Mouse (Mus musculus): ENCODE measurements around the gene Rit1. TPM values are rescaled to one million over a fixed set of nuclear protein-coding genes. Genes with fewer than 3 reads are reported as not detected.
A peak's percentile ranks its signal among the peaks of the same experiment; 100 is the strongest.

The Rit1 gene
- polyA plus RNA-seq (2015; fragmentation: Nextera tagmentation; extraction: Ambion mirVana): 34.4 and 36.3 TPM in 2 replicates

DNA sequence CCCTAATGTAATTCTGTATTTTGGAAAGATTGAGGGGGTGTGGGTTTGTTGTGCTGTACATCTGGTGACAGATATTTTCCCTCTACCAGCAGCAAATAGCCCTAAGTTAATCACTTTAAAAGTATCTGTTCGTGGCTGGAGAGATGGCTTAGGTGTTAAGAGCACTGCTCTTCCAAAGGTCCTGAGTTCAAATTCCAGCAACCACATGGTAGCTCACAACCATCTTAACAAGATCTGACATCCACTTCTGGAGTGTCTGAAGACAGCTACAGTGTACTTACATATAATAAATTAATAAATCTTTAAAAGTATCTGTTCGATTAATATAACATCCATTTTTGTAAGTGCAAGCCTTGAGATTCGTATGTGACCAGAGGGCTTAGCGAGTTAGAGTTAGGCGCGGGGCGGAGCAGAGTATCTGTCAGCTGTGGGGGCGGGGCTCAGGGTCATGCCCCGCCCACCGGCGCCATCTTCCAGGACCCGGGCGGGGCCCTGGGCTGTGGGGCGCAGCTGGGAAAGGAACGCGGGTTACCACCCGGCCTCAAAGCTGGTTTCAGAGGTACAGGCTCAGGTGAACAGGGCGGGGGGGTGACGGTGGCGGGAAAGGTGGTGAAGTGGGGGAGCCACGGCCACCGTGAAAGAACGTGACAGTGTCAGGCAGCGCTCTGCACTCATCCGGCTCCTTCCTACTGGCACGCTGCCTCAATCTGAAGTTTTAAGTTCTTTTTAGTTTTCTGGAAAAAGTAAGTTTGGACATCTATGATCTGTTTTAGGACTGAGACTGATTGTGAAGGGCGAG is at the start of gene Rit1:
Rit1 (plus strand) TSS at position 440 of the 799 bp plus-strand sequence.
- Histone ChIP-seq H3K27ac (peak within 1 kb of the TSS; percentile 94), H3K27me3 (no peaks in the 10 kb centered on the region), H3K9me3 (replicated peaks) (no peaks in the 10 kb centered on the region), H3K9ac (peak within 1 kb of the TSS; percentile 84), H3K4me2 (peak within 1 kb of the TSS; percentile 86), H3K4me1 (replicated peaks) (peaks cover 25% of the 10 kb centered on the region), H3K36me3 (peaks cover 54% of the 10 kb centered on the region), H3K4me3 (replicated peaks) (peak within 1 kb of the TSS; percentile 74)
- peak; percentile 82 for DNase-seq
- peak; percentile 94 for ATAC-seq (ENCODE audit: low read depth)
- 1% methylated on average over 27 of the region's 27 CpGs for WGBS (ENCODE audit: insufficient replicate concordance)

DNA sequence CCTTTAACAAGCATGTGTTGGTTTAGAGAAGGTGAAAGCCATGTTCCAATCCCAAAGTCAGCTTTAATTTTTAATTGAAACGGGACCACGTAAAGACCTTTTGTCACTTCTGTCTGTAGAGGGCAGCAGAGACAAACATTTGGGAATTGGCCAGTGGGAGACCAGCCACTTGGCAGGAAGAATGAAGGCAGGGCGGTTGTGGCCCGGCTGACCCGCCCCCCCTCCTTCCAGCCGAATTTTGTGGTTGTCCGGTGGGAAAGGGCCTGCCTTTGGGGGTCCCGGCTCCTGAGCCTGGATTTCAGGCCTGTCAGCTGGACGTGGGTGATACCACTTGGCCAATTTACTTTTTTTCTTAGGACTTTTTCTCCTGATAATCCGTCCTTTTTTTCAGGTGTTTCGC is 39.2 kb upstream of the Rit1 start:
- ATAC-seq (ENCODE audit: low read depth): no peak
- no peaks in the 10 kb centered on the region for H3K9me3 ChIP-seq (replicated peaks)
- H3K4me3 ChIP-seq (replicated peaks): peak overlapping the region; percentile 35
- DNase-seq: peak; percentile 65
- no peaks in the 10 kb centered on the region for H3K27me3 ChIP-seq
- WGBS (ENCODE audit: insufficient replicate concordance): 8% methylated on average over 11 of the region's 11 CpGs
- peak overlapping the region; percentile 60 for H3K4me2 ChIP-seq
- peaks cover 4% of the 10 kb centered on the region for H3K4me1 ChIP-seq (replicated peaks)
- no peak overlapping the region for H3K27ac ChIP-seq
- peak overlapping the region; percentile 52; the same call in 1 of the 2 replicates for H3K9ac ChIP-seq
- H3K36me3 ChIP-seq: no peaks in the 10 kb centered on the region

DNA sequence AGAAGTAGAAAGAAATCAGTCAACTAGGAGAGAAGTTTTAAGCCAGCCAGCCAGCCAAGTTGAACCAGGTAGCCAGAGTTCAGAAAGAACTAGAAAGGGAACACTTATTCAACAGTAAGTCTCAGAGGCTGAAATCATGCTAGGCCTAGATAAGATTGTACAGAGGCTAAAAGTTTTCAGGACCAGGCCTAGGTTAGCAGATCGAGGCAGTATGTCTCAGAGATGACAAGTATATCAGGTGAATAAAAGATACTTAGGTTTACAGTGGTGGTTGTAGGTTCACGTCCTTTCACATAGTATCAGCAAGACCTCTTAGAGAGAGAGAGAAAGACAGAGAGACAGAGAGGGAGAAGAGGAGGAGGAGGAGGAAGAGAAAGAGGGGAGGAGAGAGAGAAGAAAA is 32.8 kb upstream of the Rit1 start:
- Histone ChIP-seq H3K9me3 (replicated peaks) (no peaks in the 10 kb centered on the region), H3K36me3 (peaks cover 13% of the 10 kb centered on the region), H3K27me3 (no peaks in the 10 kb centered on the region), H3K4me1 (replicated peaks) (peaks cover 33% of the 10 kb centered on the region), H3K4me3 (replicated peaks) (no peak overlapping the region), H3K27ac (peak overlapping the region; percentile 19; the same call in 1 of the 2 replicates), H3K9ac (no peak overlapping the region), H3K4me2 (no peak overlapping the region)
- DNase-seq (no peak), ATAC-seq (ENCODE audit: low read depth) (no peak)
- 50% methylated on average over 2 of the region's 2 CpGs for WGBS (ENCODE audit: insufficient replicate concordance)

DNA sequence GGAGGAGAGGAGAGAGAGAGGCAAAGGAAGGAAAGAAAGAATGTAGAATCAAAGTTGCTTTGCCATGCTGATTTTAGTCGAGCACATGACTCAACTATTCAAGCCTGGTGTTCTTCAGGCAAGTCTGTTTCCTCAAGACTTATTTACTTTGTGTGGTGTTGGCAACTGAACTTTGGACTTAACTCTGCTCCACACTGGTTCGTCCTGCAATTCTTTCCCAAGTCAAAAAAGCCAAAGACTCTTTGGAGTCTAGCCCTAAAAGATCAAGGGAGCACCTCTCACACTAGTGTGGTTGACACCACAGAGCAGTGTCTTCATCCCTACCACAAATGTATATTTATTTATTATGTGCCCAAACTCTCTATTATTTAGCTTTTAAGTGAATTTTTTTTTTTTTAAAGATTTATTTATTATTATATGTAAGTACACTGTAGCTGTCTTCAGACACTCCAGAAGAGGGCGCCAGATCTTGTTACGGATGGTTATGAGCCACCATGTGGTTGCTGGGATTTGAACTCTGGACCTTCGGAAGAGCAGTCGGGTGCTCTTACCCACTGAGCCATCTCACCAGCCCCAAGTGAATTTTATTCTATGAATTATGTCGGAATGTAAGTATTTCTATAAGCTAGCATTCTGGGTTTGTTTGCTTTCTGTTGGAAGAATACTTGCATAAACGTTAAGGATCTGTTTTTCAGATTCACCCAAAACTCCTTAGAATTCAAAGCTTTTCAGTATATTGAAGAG is 32.2 kb upstream of the Rit1 start:
- Histone ChIP-seq H3K36me3 (peaks cover 19% of the 10 kb centered on the region), H3K27ac (peak overlapping the region; percentile 82), H3K4me3 (replicated peaks) (peak overlapping the region; percentile 84), H3K4me1 (replicated peaks) (peaks cover 33% of the 10 kb centered on the region), H3K4me2 (peak overlapping the region; percentile 75), H3K9ac (peak overlapping the region; percentile 72), H3K27me3 (no peaks in the 10 kb centered on the region), H3K9me3 (replicated peaks) (no peaks in the 10 kb centered on the region)
- no peak for DNase-seq
- no peak for ATAC-seq (ENCODE audit: low read depth)
- 42% methylated on average over 8 of the region's 8 CpGs for WGBS (ENCODE audit: insufficient replicate concordance)

DNA sequence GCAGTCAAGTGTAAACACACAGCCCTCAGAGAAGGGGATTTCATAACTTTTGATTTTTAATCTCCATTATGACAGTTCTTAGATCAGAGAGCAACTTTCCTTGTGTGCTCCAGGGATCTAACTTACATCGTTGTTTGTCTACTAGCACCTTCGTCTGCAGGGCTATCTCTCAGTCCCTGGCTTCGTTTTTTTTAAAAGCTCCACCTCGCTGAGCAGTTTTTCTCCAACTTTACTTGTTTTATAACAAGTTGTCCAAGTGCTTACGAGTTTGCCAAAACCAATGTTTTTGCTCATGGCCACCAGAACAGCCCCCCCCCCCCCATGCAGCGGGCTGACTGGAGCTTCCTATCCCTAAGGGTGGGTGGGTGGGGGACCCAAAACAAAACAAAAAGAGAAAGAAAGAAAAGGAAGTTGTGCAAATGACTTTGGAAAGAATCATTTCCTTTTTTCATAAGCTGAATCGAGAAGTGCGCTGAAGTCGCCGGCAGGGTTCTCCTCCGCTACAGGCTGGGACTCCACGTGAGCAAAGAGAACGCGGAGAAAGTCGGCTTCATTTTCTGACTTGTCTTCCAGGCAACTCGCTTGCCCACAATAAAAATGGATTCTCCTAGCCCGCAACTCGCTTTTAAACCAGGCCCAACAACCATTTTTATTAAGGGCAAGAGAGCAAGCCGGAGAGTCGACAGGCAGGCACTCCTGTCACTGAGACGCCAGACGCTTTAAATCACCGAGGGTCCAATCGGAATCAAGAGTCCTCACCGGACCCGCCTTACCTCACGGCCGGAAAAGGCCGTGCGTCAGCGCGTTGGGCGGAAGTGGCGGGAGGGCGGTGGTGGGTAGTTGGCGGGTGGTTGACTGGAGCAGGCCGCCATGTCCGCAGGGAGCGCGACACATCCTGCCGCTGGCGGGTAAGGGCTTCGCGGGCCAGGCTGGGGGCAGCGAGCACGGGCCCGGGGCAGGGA is 31.4 kb upstream of the Rit1 start, which contains the start of gene Khdc4:
Khdc4 (plus strand) TSS at position 824 of the 962 bp plus-strand sequence.
- DNase-seq (peak; percentile 95), ATAC-seq (ENCODE audit: low read depth) (peak; percentile 98)
- Histone ChIP-seq H3K9me3 (replicated peaks) (no peaks in the 10 kb centered on the region), H3K36me3 (peaks cover 27% of the 10 kb centered on the region), H3K27ac (peak within 1 kb of the TSS; percentile 89), H3K4me1 (replicated peaks) (peaks cover 33% of the 10 kb centered on the region), H3K9ac (peak within 1 kb of the TSS; percentile 93), H3K27me3 (no peaks in the 10 kb centered on the region), H3K4me2 (peak within 1 kb of the TSS; percentile 88), H3K4me3 (replicated peaks) (peak within 1 kb of the TSS; percentile 84)
- WGBS (ENCODE audit: insufficient replicate concordance): under 1% methylated on average over 47 of the region's 47 CpGs

DNA sequence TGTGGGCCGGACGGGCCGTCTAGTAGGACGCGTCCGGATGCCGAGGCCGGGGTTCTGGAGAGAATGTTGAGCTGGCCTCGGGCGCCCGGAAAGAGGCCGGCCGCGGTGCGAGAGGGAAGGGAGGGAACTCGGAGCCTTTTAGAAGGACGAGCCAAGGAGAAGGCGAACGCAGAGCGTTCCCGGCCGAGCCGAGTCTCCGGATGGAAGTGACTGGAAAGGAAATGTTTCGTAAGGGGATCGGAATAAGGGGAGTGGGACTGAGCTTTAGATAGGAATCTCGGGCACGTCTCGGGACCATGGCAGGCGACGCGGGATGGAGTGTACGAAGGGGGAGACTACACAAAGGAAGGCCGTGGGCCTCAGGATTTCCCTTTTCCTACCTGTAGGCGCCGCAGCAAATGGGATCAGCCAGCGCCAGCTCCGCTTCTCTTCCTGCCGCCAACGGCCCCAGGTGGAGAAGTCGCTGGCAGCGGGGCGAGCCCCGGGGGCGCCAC is 30.6 kb upstream of the Rit1 start:
- peak; percentile 17 for DNase-seq
- peak overlapping the region; percentile 93 for H3K9ac ChIP-seq
- WGBS (ENCODE audit: insufficient replicate concordance): under 1% methylated on average over 45 of the region's 45 CpGs

DNA sequence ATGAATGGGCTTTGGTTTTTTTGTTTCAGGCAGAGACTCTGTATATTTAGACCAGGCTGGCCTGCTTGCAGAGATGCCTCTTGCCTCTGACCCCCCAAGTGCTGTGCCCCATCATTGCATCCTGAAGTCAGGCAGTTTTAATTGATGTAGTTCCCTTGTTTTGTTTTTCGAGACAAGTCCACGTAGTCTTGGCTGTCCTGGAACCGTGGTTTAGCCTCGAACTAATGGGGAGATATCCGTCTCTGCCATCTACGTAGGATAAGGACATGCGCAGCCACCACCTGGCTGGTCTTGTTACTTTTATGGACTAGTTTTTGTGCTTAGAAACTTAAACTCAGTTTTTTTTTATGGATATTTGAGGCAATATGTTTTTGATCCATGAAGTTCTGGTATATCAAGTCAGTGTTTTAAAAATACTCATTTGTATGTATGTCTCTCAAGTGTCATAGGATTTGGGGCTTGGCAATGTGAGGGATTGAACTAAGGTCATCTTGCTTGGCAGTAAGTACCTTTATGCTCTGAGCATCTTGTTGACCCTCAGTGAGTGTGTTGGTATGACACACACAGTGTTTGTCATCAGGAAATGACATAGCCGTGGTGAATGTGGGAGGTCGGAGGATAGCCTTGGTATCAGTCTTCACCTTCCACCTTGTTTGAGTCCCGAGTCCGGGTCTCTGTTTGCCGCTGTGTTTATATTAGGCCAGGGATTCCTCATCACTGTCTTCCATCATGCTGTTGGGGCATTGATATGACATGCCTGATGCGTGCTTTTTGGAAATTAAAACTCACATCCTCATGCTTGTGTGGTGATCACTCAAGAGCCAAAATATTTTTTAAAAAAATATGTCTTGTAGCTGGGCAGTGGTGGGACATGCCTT is 29.7 kb upstream of the Rit1 start:
- H3K4me2 ChIP-seq: peak overlapping the region; percentile 88
- 14% methylated on average over 13 of the region's 13 CpGs for WGBS (ENCODE audit: insufficient replicate concordance)
- no peaks in the 10 kb centered on the region for H3K27me3 ChIP-seq
- peak overlapping the region; percentile 93 for H3K9ac ChIP-seq
- H3K36me3 ChIP-seq: peaks cover 44% of the 10 kb centered on the region
- peak overlapping the region; percentile 84 for H3K4me3 ChIP-seq (replicated peaks)
- no peak for ATAC-seq (ENCODE audit: low read depth)
- H3K9me3 ChIP-seq (replicated peaks): no peaks in the 10 kb centered on the region
- H3K4me1 ChIP-seq (replicated peaks): peaks cover 33% of the 10 kb centered on the region
- H3K27ac ChIP-seq: peak overlapping the region; percentile 89
- DNase-seq: no peak

More for the DNA sequence above, 30.6 kb upstream of the Rit1 start:
- H3K27me3 ChIP-seq: no peaks in the 10 kb centered on the region
- peak overlapping the region; percentile 84 for H3K4me3 ChIP-seq (replicated peaks)
- peaks cover 33% of the 10 kb centered on the region for H3K4me1 ChIP-seq (replicated peaks)
- H3K9me3 ChIP-seq (replicated peaks): no peaks in the 10 kb centered on the region
- H3K36me3 ChIP-seq: peaks cover 35% of the 10 kb centered on the region
- peak overlapping the region; percentile 88 for H3K4me2 ChIP-seq
- H3K27ac ChIP-seq: peak overlapping the region; percentile 89
- ATAC-seq (ENCODE audit: low read depth): peak; percentile 57

DNA sequence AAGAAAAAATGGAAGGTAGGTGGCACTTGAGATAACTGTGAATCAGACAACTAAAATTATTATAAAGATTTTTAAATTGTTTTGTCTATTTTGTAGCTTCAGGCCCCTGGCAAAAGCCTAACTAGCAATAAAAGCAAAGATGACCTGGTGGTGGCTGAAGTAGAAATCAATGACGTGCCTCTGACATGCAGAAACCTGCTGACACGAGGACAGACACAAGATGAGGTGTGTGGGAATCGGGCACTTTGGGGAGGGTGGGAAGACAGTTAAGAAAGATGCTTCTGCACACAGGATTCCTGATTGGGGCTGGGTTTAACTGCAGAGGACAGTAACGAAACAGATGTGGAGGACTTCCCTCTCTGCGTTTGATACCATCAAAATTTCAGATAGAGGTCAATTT is 27.6 kb upstream of the Rit1 start:
- 74% methylated on average over 5 of the region's 5 CpGs for WGBS (ENCODE audit: insufficient replicate concordance)
- ATAC-seq (ENCODE audit: low read depth): no peak
- H3K9me3 ChIP-seq (replicated peaks): no peaks in the 10 kb centered on the region

DNA sequence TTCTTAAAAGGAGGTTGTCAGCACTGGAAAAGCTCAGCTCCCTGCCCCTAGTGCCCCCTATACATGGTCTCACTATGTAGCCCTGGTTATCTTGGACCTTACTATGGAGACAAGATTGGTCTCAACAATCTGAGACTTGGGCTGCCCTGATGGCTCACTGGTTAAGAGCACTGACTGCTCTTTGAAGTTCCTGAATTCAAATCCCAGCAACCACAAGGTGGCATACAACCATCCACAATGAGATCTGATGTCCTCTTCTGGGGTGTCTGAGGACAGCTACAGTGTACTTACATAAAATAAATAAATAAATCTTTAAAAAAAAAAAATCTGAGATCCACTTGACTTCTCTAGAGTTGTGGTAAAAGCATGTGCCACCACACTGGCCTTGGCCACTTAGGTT is 21.1 kb upstream of the Rit1 start:
- Histone ChIP-seq H3K36me3 (peaks cover 97% of the 10 kb centered on the region), H3K9me3 (replicated peaks) (no peaks in the 10 kb centered on the region), H3K27ac (no peak overlapping the region), H3K4me2 (no peak overlapping the region), H3K4me1 (replicated peaks) (no peaks in the 10 kb centered on the region), H3K27me3 (no peaks in the 10 kb centered on the region), H3K9ac (no peak overlapping the region), H3K4me3 (replicated peaks) (no peak overlapping the region)
- ATAC-seq (ENCODE audit: low read depth) (no peak), DNase-seq (no peak)

More for the DNA sequence above, 27.6 kb upstream of the Rit1 start:
- H3K27ac ChIP-seq: no peak overlapping the region
- peaks cover 63% of the 10 kb centered on the region for H3K36me3 ChIP-seq
- H3K4me3 ChIP-seq (replicated peaks): no peak overlapping the region
- DNase-seq: no peak
- H3K4me1 ChIP-seq (replicated peaks): peaks cover 28% of the 10 kb centered on the region
- no peak overlapping the region for H3K4me2 ChIP-seq
- no peak overlapping the region for H3K9ac ChIP-seq
- no peaks in the 10 kb centered on the region for H3K27me3 ChIP-seq

DNA sequence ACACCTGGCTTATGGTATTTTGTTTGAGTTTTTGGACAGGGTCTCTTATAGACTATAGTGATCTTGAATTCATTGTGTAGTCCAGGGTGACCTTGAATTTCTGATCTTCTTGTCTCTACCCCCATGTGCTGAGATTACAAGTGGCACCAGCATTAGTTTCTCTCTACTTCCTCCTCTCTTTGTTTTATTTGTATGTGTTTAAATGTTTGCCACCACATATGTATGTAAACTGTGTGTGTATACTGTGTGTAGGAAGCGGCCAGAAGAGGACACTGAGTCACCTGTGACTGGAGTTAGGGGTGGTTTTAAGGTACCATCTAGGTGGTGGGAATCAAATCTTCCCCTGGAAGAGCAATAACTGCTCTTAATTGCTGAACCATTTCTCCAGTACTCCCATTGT is 18.6 kb upstream of the Rit1 start:
- H3K36me3 ChIP-seq: peaks cover 94% of the 10 kb centered on the region
- no peak overlapping the region for H3K4me2 ChIP-seq
- DNase-seq (no peak), ATAC-seq (ENCODE audit: low read depth) (no peak)
- H3K9me3 ChIP-seq (replicated peaks): no peaks in the 10 kb centered on the region
- no peak overlapping the region for H3K9ac ChIP-seq
- no peaks in the 10 kb centered on the region for H3K27me3 ChIP-seq
- no peaks in the 10 kb centered on the region for H3K4me1 ChIP-seq (replicated peaks)
- no peak overlapping the region for H3K27ac ChIP-seq
- 75% methylated on average over 1 of the region's 1 CpGs for WGBS (ENCODE audit: insufficient replicate concordance)
- H3K4me3 ChIP-seq (replicated peaks): no peak overlapping the region
